Mouse (Mus musculus) adrenal gland, postnatal 10 days (tissue): ENCODE measurements around the gene Cd38. TPM values are rescaled to one million over a fixed set of nuclear protein-coding genes. Genes with fewer than 3 reads are reported as not detected.

Experiments
- DNase-seq: peaks from one replicate; pipeline ENCODE4 v3.0.0; 2021; ENCODE audit warnings: mixed read lengths
- long read RNA-seq, 2 experiments: library from polyadenylated mRNA; stranded (forward); transcript quantifications; one replicate each; pipeline ENCODE4 v2.0.0; 2021
- total RNA-seq, 2 experiments: library from RNA; stranded (reverse); gene quantifications; 2 replicates each; pipeline ENCODE4 v1.2.3; 2021

Gene Cd38
- 10 to 100 TPM; 17.4 to 19.9 TPM for total RNA-seq
- long read RNA-seq, experiment 1, transcript Cd38-201 (8 exons, 3,270 nt) = major isoform, 23 of 27 reads
- long read RNA-seq, experiment 1, partial matches to known transcripts = 4 of 27 reads
- long read RNA-seq, experiment 1, other reads (novel, unspliced or antisense) = 0 of 27 reads
- long read RNA-seq, experiment 2, transcript Cd38-201 (8 exons, 3,270 nt) = major isoform, 17 of 19 reads
- long read RNA-seq, experiment 2, partial matches to known transcripts = 2 of 19 reads
- long read RNA-seq, experiment 2, other reads (novel, unspliced or antisense) = 0 of 19 reads

- no peak for DNase-seq
Measured at GRCm38 (mm10) chr5:43868253-43868652, at the start of gene Cd38. TSS of gene Cd38 (plus strand) at chr5:43868553.

GRCm38 (mm10) chr5:43818695-43819094 lies 49.7 kb upstream of the Cd38 start, which contains the start of gene Bst1:
TSS of gene Bst1 (plus strand) at chr5:43818885.
- no peak for DNase-seq

- no peak for DNase-seq
Measured at GRCm38 (mm10) chr5:43820785-43821184, 47.6 kb upstream of the Cd38 start.

GRCm38 (mm10) chr5:43821538-43821937 lies 46.8 kb upstream of the Cd38 start, which contains the start of gene Fbxl5:
TSS of gene Fbxl5 (minus strand) at chr5:43821638.
- DNase-seq = no peak

GRCm38 (mm10) chr5:43822199-43822598 lies 46.2 kb upstream of the Cd38 start:
- no peak for DNase-seq

- DNase-seq = no peak
Measured at GRCm38 (mm10) chr5:43822824-43823223, 45.5 kb upstream of the Cd38 start.

GRCm38 (mm10) chr5:43824580-43824979 lies 43.8 kb upstream of the Cd38 start:
- no peak for DNase-seq

- no peak for DNase-seq
Measured at GRCm38 (mm10) chr5:43826883-43827282, 41.5 kb upstream of the Cd38 start.

GRCm38 (mm10) chr5:43827366-43827765 lies 41.0 kb upstream of the Cd38 start:
- no peak for DNase-seq

- DNase-seq = no peak
Measured at GRCm38 (mm10) chr5:43836590-43836989, 31.8 kb upstream of the Cd38 start.

- peak; percentile 60 for DNase-seq
Measured at GRCm38 (mm10) chr5:43837372-43837771, 31.0 kb upstream of the Cd38 start.

- DNase-seq = peak; percentile 64
Measured at GRCm38 (mm10) chr5:43841144-43842010, 27.0 kb upstream of the Cd38 start.

GRCm38 (mm10) chr5:43842011-43842285 lies 26.4 kb upstream of the Cd38 start:
- no peak for DNase-seq

- no peak for DNase-seq
Measured at GRCm38 (mm10) chr5:43842576-43843155, 25.7 kb upstream of the Cd38 start.

GRCm38 (mm10) chr5:43845083-43845482 lies 23.3 kb upstream of the Cd38 start:
- no peak for DNase-seq

- no peak for DNase-seq
Measured at GRCm38 (mm10) chr5:43845646-43846045, 22.7 kb upstream of the Cd38 start.

GRCm38 (mm10) chr5:43846227-43846626 lies 22.1 kb upstream of the Cd38 start:
- no peak for DNase-seq

- DNase-seq = no peak
Measured at GRCm38 (mm10) chr5:43847555-43847954, 20.8 kb upstream of the Cd38 start.

GRCm38 (mm10) chr5:43848275-43848674 lies 20.1 kb upstream of the Cd38 start:
- no peak for DNase-seq

- DNase-seq = no peak
Measured at GRCm38 (mm10) chr5:43853096-43853867, 15.1 kb upstream of the Cd38 start.

- no peak for DNase-seq
Measured at GRCm38 (mm10) chr5:43853868-43854488, 14.4 kb upstream of the Cd38 start.

- no peak for DNase-seq
Measured at GRCm38 (mm10) chr5:43855769-43856168, 12.6 kb upstream of the Cd38 start.
